Mouse (Mus musculus) kidney, adult 2 months (tissue): Measurements from ENCODE around the gene Dgkg.

Experiments
- CTCF ChIP-seq: fragments of 200-500 bp; conservative IDR thresholded peaks from 2 replicates; pipeline ENCODE4 v1.5.1; 2011; ENCODE audit warnings: low read depth, mild to moderate bottlenecking, control low read depth, low read length, moderate library complexity, mixed read lengths; ENCODE audit not compliant: insufficient read depth, insufficient read length
- POLR2A ChIP-seq: fragments of 200-500 bp; IDR thresholded peaks from one replicate; pipeline ENCODE4 v1.6.1; 2011; ENCODE audit warnings: low read depth, low read length, control low read depth

GRCm38 (mm10) chr16:22545799-22546198 lies 111.2 kb downstream of the Dgkg start:
- TF ChIP-seq CTCF (no peak), POLR2A (no peak)
